Mouse (Mus musculus): ENCODE results near the gene Preb. TPM values are rescaled to one million over a fixed set of nuclear protein-coding genes. Genes with fewer than 3 reads are reported as not detected.

Gene Preb
- total RNA-seq (2014; fragmentation: Nextera tagmentation) = 50.3 and 82.7 TPM in 2 replicates
- total RNA-seq (2017) = 35.4 and 42.5 TPM in 2 replicates
- 48.9 and 74.7 TPM in 2 replicates for polyA plus RNA-seq (2012)

- DNase-seq (ENCODE audit: low spot score) (peak; percentile 86), ATAC-seq (ENCODE audit: extremely low read depth, insufficient number of reproducible peaks, low FRiP score, poor library complexity, severe bottlenecking) (peak; percentile 78)
- peaks cover 22% of the 10 kb centered on the region for H3K9me3 ChIP-seq (replicated peaks)
- no peak for TF ChIP-seq CTCF (IDR thresholded peaks at IDR 0.05; ENCODE audit: low read depth, low read length)
- TF ChIP-seq TAL1 (conservative IDR thresholded peaks at IDR 0.05; ENCODE audit: low read depth, low read length) = no peak
- TF ChIP-seq GATA2 (IDR thresholded peaks at IDR 0.05; ENCODE audit: borderline replicate concordance, low read depth, low read length) = no peak
- peaks cover 32% of the 10 kb centered on the region for H3K36me3 ChIP-seq (replicated peaks)
- peaks cover 37% of the 10 kb centered on the region for H3K4me1 ChIP-seq (ENCODE audit: insufficient read depth, low read depth, low read length)
- H3K4me3 ChIP-seq (ENCODE audit: low read depth, low read length) = peak within 1 kb of the TSS; percentile 79
- H3K27me3 ChIP-seq (ENCODE audit: insufficient read depth, low read length) = peaks cover 15% of the 10 kb centered on the region
Measured at GRCm38 (mm10) chr5:30959966-30960501, at the start of gene Preb. TSS of gene Preb (minus strand) at chr5:30960361.

GRCm38 (mm10) chr5:31004184-31004583 is 44.0 kb upstream of the Preb start:
- Histone ChIP-seq H3K27me3 (ENCODE audit: insufficient read depth, low read length) (peaks cover 4% of the 10 kb centered on the region), H3K36me3 (replicated peaks) (no peaks in the 10 kb centered on the region), H3K4me1 (ENCODE audit: insufficient read depth, low read depth, low read length) (0 out of 2 replicates have a peak, but pooled peaks cover 3% of the 10 kb centered on the region), H3K4me3 (ENCODE audit: low read depth, low read length) (no peak overlapping the region), H3K9me3 (replicated peaks) (no peaks in the 10 kb centered on the region)
- peak; percentile 58 for DNase-seq (ENCODE audit: low spot score)
- no peak for ATAC-seq (ENCODE audit: extremely low read depth, insufficient number of reproducible peaks, low FRiP score, poor library complexity, severe bottlenecking)
- TF ChIP-seq CTCF (IDR thresholded peaks at IDR 0.05; ENCODE audit: low read depth, low read length) (peak; percentile 71), TAL1 (conservative IDR thresholded peaks at IDR 0.05; ENCODE audit: low read depth, low read length) (no peak)

- no peaks in the 10 kb centered on the region for H3K9me3 ChIP-seq (replicated peaks)
- ATAC-seq (ENCODE audit: extremely low read depth, insufficient number of reproducible peaks, low FRiP score, poor library complexity, severe bottlenecking) (no peak), DNase-seq (ENCODE audit: low spot score) (no peak)
Measured at GRCm38 (mm10) chr5:31001560-31001959, 41.4 kb upstream of the Preb start.

GRCm38 (mm10) chr5:31000993-31001392 is 40.8 kb upstream of the Preb start:
- TF ChIP-seq GATA1 (IDR thresholded peaks at IDR 0.05; ENCODE audit: borderline replicate concordance, low read length) (no peak), TAL1 (conservative IDR thresholded peaks at IDR 0.05; ENCODE audit: low read depth, low read length) (no peak)
- H3K4me3 ChIP-seq (ENCODE audit: low read depth, low read length) = no peak overlapping the region

More at GRCm38 (mm10) chr5:31001560-31001959, 41.4 kb upstream of the Preb start:
- H3K27me3 ChIP-seq (ENCODE audit: insufficient read depth, low read length) = peaks cover 6% of the 10 kb centered on the region
- H3K4me1 ChIP-seq (ENCODE audit: insufficient read depth, low read depth, low read length) = peaks cover 3% of the 10 kb centered on the region; the same call in 1 of the 2 replicates
- H3K4me3 ChIP-seq (ENCODE audit: low read depth, low read length) = no peak overlapping the region
- no peak for TF ChIP-seq GATA2 (IDR thresholded peaks at IDR 0.05; ENCODE audit: borderline replicate concordance, low read depth, low read length)
- TF ChIP-seq CTCF (IDR thresholded peaks at IDR 0.05; ENCODE audit: low read depth, low read length) = no peak
- TF ChIP-seq POLR2AphosphoS5 (IDR thresholded peaks at IDR 0.05; ENCODE audit: insufficient replicate concordance, low read depth, low read length) = no peak
- TF ChIP-seq GATA1 (IDR thresholded peaks at IDR 0.05; ENCODE audit: borderline replicate concordance, low read length) = no peak
- no peak for TF ChIP-seq TAL1 (conservative IDR thresholded peaks at IDR 0.05; ENCODE audit: low read depth, low read length)
- no peaks in the 10 kb centered on the region for H3K36me3 ChIP-seq (replicated peaks)

GRCm38 (mm10) chr5:31000122-31000521 is 40.0 kb upstream of the Preb start:
- no peak overlapping the region for H3K4me3 ChIP-seq (ENCODE audit: low read depth, low read length)
- no peaks in the 10 kb centered on the region for H3K36me3 ChIP-seq (replicated peaks)
- H3K27me3 ChIP-seq (ENCODE audit: insufficient read depth, low read length) = peaks cover 6% of the 10 kb centered on the region
- ATAC-seq (ENCODE audit: extremely low read depth, insufficient number of reproducible peaks, low FRiP score, poor library complexity, severe bottlenecking) (no peak), DNase-seq (ENCODE audit: low spot score) (no peak)
- peaks cover 3% of the 10 kb centered on the region; the same call in 1 of the 2 replicates for H3K4me1 ChIP-seq (ENCODE audit: insufficient read depth, low read depth, low read length)
- H3K9me3 ChIP-seq (replicated peaks) = no peaks in the 10 kb centered on the region
- TF ChIP-seq TAL1 (conservative IDR thresholded peaks at IDR 0.05; ENCODE audit: low read depth, low read length) (no peak), GATA1 (IDR thresholded peaks at IDR 0.05; ENCODE audit: borderline replicate concordance, low read length) (no peak), CTCF (IDR thresholded peaks at IDR 0.05; ENCODE audit: low read depth, low read length) (no peak), GATA2 (IDR thresholded peaks at IDR 0.05; ENCODE audit: borderline replicate concordance, low read depth, low read length) (no peak), POLR2AphosphoS5 (IDR thresholded peaks at IDR 0.05; ENCODE audit: insufficient replicate concordance, low read depth, low read length) (no peak)

More at GRCm38 (mm10) chr5:31000993-31001392, 40.8 kb upstream of the Preb start:
- ATAC-seq (ENCODE audit: extremely low read depth, insufficient number of reproducible peaks, low FRiP score, poor library complexity, severe bottlenecking) (no peak), DNase-seq (ENCODE audit: low spot score) (no peak)
- Histone ChIP-seq H3K4me1 (ENCODE audit: insufficient read depth, low read depth, low read length) (peaks cover 3% of the 10 kb centered on the region; the same call in 1 of the 2 replicates), H3K9me3 (replicated peaks) (no peaks in the 10 kb centered on the region), H3K36me3 (replicated peaks) (no peaks in the 10 kb centered on the region), H3K27me3 (ENCODE audit: insufficient read depth, low read length) (peaks cover 6% of the 10 kb centered on the region)

- TF ChIP-seq POLR2AphosphoS5 (IDR thresholded peaks at IDR 0.05; ENCODE audit: insufficient replicate concordance, low read depth, low read length) (no peak), GATA2 (IDR thresholded peaks at IDR 0.05; ENCODE audit: borderline replicate concordance, low read depth, low read length) (no peak), GATA1 (IDR thresholded peaks at IDR 0.05; ENCODE audit: borderline replicate concordance, low read length) (no peak), CTCF (IDR thresholded peaks at IDR 0.05; ENCODE audit: low read depth, low read length) (no peak)
- Histone ChIP-seq H3K4me3 (ENCODE audit: low read depth, low read length) (no peak overlapping the region), H3K4me1 (ENCODE audit: insufficient read depth, low read depth, low read length) (peaks cover 3% of the 10 kb centered on the region; the same call in 1 of the 2 replicates), H3K27me3 (ENCODE audit: insufficient read depth, low read length) (peaks cover 6% of the 10 kb centered on the region), H3K9me3 (replicated peaks) (no peaks in the 10 kb centered on the region), H3K36me3 (replicated peaks) (no peaks in the 10 kb centered on the region)
- ATAC-seq (ENCODE audit: extremely low read depth, insufficient number of reproducible peaks, low FRiP score, poor library complexity, severe bottlenecking) (no peak), DNase-seq (ENCODE audit: low spot score) (no peak)
Measured at GRCm38 (mm10) chr5:30999324-30999723, 39.2 kb upstream of the Preb start.

All from G1E (cell line).